Mouse (Mus musculus) olfactory bulb, adult 2 months (tissue): ENCODE measurements at regions not wholly inside any gene's neighbourhood (a gene's known extent, or its start where the extent isn't known, plus 50 kb on each side); places are given as distances from the start of the nearest gene placed in this dataset.

Experiments
- H3K27ac ChIP-seq: fragments of 200-500 bp; 2 replicates; pipeline ENCODE4 v1.5.1; 2012; ENCODE audit warnings: low read depth, low read length; ENCODE audit not compliant: insufficient read depth
- H3K4me1 ChIP-seq: fragments of 200-500 bp; 2 replicates; pipeline ENCODE4 v1.6.1; 2012; ENCODE audit warnings: low read length; ENCODE audit not compliant: control insufficient read depth, insufficient read depth
- H3K4me3 ChIP-seq: fragments of 200-500 bp; 2 replicates; pipeline ENCODE4 v1.5.1; 2012; ENCODE audit warnings: mild to moderate bottlenecking, low read depth, low read length, moderate library complexity; ENCODE audit not compliant: insufficient read depth
- CTCF ChIP-seq: fragments of 200-500 bp; IDR thresholded peaks from 2 replicates; pipeline ENCODE4 v1.5.1; 2012; ENCODE audit warnings: low read depth, mild to moderate bottlenecking, low read length, moderate library complexity; ENCODE audit not compliant: insufficient read depth
- POLR2A ChIP-seq: fragments of 200-500 bp; IDR thresholded peaks from 2 replicates; pipeline ENCODE4 v1.6.1; 2012; ENCODE audit warnings: mild to moderate bottlenecking, low read depth, low read length, moderate library complexity; ENCODE audit not compliant: insufficient read depth
- WGBS: fragments of 180-500 bp; shearing (Covaris S2); methylation state at CpG from one replicate; pipeline ENCODE4 v1.1.7; 2018; 5-methylcytosine and 5-hydroxymethylcytosine counted together

- no peak for TF ChIP-seq CTCF
- TF ChIP-seq POLR2A: no peak
- WGBS: 87% methylated on average over 13 of the region's 13 CpGs
- Histone ChIP-seq H3K27ac (no peak overlapping the region), H3K4me3 (no peak overlapping the region), H3K4me1 (no peaks in the 10 kb centered on the region)
Measured at GRCm38 (mm10) chr7:68582540-68583325, 166.3 kb downstream of the Arrdc4 start.

- Histone ChIP-seq H3K4me3 (no peak overlapping the region), H3K27ac (no peak overlapping the region), H3K4me1 (no peaks in the 10 kb centered on the region)
- 42% methylated on average over 4 of the region's 4 CpGs for WGBS
- TF ChIP-seq CTCF (no peak), POLR2A (no peak)
Measured at GRCm38 (mm10) chr7:68580650-68581049, 168.4 kb downstream of the Arrdc4 start.

- no peak overlapping the region for H3K27ac ChIP-seq
- TF ChIP-seq CTCF: peak; percentile 73
- TF ChIP-seq POLR2A: no peak
- 5% methylated on average over 10 of the region's 10 CpGs for WGBS
- no peak overlapping the region for H3K4me3 ChIP-seq
- H3K4me1 ChIP-seq: no peaks in the 10 kb centered on the region
Measured at GRCm38 (mm10) chr7:68579666-68580065, 169.4 kb downstream of the Arrdc4 start.

GRCm38 (mm10) chr7:68579216-68579615 is 169.8 kb downstream of the Arrdc4 start:
- Histone ChIP-seq H3K27ac (no peak overlapping the region), H3K4me1 (no peaks in the 10 kb centered on the region), H3K4me3 (no peak overlapping the region)
- TF ChIP-seq POLR2A: no peak
- TF ChIP-seq CTCF: no peak
- 47% methylated on average over 8 of the region's 8 CpGs for WGBS

GRCm38 (mm10) chr7:68571315-68571714 is 177.7 kb downstream of the Arrdc4 start:
- 56% methylated on average over 4 of the region's 4 CpGs for WGBS
- H3K27ac ChIP-seq: no peak overlapping the region
- no peaks in the 10 kb centered on the region for H3K4me1 ChIP-seq
- H3K4me3 ChIP-seq: no peak overlapping the region
- TF ChIP-seq POLR2A: no peak

GRCm38 (mm10) chr7:68568127-68568510 is 180.9 kb downstream of the Arrdc4 start:
- Histone ChIP-seq H3K4me1 (no peaks in the 10 kb centered on the region), H3K27ac (no peak overlapping the region), H3K4me3 (no peak overlapping the region)
- no peak for TF ChIP-seq POLR2A
- no peak for TF ChIP-seq CTCF
- 87% methylated on average over 9 of the region's 9 CpGs for WGBS

GRCm38 (mm10) chr7:68567452-68568126 is 181.5 kb downstream of the Arrdc4 start:
- Histone ChIP-seq H3K4me1 (no peaks in the 10 kb centered on the region), H3K4me3 (no peak overlapping the region), H3K27ac (no peak overlapping the region)
- WGBS: 87% methylated on average over 3 of the region's 3 CpGs
- TF ChIP-seq CTCF (no peak), POLR2A (no peak)

- Histone ChIP-seq H3K4me3 (no peak overlapping the region), H3K27ac (no peak overlapping the region), H3K4me1 (no peaks in the 10 kb centered on the region)
- no peak for TF ChIP-seq CTCF
- no peak for TF ChIP-seq POLR2A
- WGBS: 51% methylated on average over 15 of the region's 15 CpGs
Measured at GRCm38 (mm10) chr7:68559440-68560343, 189.3 kb downstream of the Arrdc4 start.
